Mouse (Mus musculus): ENCODE measurements around the gene Il6ra.

GRCm38 (mm10) chr3:89907846-89908245 lies 5.2 kb downstream of the Il6ra start:
- no peak for TF ChIP-seq CTCF (IDR thresholded peaks at IDR 0.05)
- TF ChIP-seq EP300 (IDR thresholded peaks at IDR 0.05) = no peak

All from lung, postnatal 0 days (tissue).